Mouse (Mus musculus) Patski (cell line): ENCODE data around the gene Cyp27b1. TPM values are rescaled to one million over a fixed set of nuclear protein-coding genes. Genes with fewer than 3 reads are reported as not detected.

Source experiments
- ATAC-seq: fragments of 100-300 bp; one replicate; pipeline ENCODE4 v1.8.0; 2021
- CTCF ChIA-PET: fragments of 350-600 bp; sonication (Branson Sonifier 250); formaldehyde crosslinking; loops from one replicate; lab custom pipeline; 2022; ENCODE audit warnings: inconsistent platforms; lab: Charles Lee
- POLR2A ChIA-PET: fragments of 350-600 bp; sonication (Branson Sonifier 250); formaldehyde crosslinking; loops from one replicate; lab custom pipeline; 2022; ENCODE audit warnings: antibody characterized with exemption, inconsistent platforms; lab: Charles Lee
- DNase-seq: peaks from one replicate; pipeline ENCODE4 v3.0.0-alpha.2; 2011; ENCODE audit warnings: low read depth, low spot score
- H3K27me3 ChIP-seq: fragments of 371-371 bp; one replicate; pipeline ENCODE4 v1.5.1; 2021
- CTCF ChIP-seq: fragments of 100-300 bp; IDR thresholded peaks from one replicate; pipeline ENCODE4 v1.5.1; 2021
- in situ Hi-C: fragments of 300-500 bp; cut with MboI; formaldehyde crosslinking; loops from 3 replicates; pipeline ENCODE4 v1.11.1; 2018; ENCODE audit warnings: low pct_unique_long_range_greater_than_20kb, mixed read lengths
- polyA plus RNA-seq: library from polyadenylated mRNA; unstranded; gene quantifications from one replicate; pipeline ENCODE4 v1.2.3, GENCODE M21; 2021

The Cyp27b1 gene
- polyA plus RNA-seq, 1 experiment from 2014 or later: 0.51 TPM

- H3K27me3 ChIP-seq: no peaks in the 10 kb centered on the region
- ATAC-seq (no peak), DNase-seq (no peak)
- ChIA-PET CTCF (interaction anchor here (1.2 to 2.7 kb wide), 2 partner anchors 10 to 15 kb away, joined by 4 to 13 read pairs; no protein-coding TSS in a partner anchor), POLR2A (interaction anchor here (0.6 kb wide), 1 partner anchor 327 kb away, joined by 4 read pairs; the partner anchor contains the start of gene Inhbc)
- no peak for TF ChIP-seq CTCF
- in situ Hi-C loops: no loop called here
These were observed 4.9 kb upstream of the Cyp27b1 start for GRCm38 (mm10) chr10:127043187-127043586.

- CTCF ChIA-PET: interaction anchor here (1.0 to 3.0 kb wide), 2 partner anchors 9 to 130 kb away, joined by 3 to 13 read pairs; no protein-coding TSS in a partner anchor
- POLR2A ChIA-PET: no interaction called here
- ATAC-seq: no peak
- in situ Hi-C loops: no loop called here
- DNase-seq: no peak
- no peak for TF ChIP-seq CTCF
- H3K27me3 ChIP-seq: no peaks in the 10 kb centered on the region
These were observed 751 bp downstream of the Cyp27b1 start for GRCm38 (mm10) chr10:127048608-127049394.

- H3K27me3 ChIP-seq: no peaks in the 10 kb centered on the region
- POLR2A ChIA-PET: no interaction called here
- in situ Hi-C loops: loop anchor here (25.0 kb wide), 1 partner anchor 613 kb away; the partner anchor contains the start of genes Nab2 and Nemp1
- ATAC-seq: no peak
- TF ChIP-seq CTCF: no peak
- CTCF ChIA-PET: interaction anchor here (1.0 to 3.0 kb wide), 2 partner anchors 9 to 131 kb away, joined by 3 to 13 read pairs; no protein-coding TSS in a partner anchor
- DNase-seq: no peak
These were observed 1.5 kb downstream of the Cyp27b1 start for GRCm38 (mm10) chr10:127049395-127050118.

- ATAC-seq: no peak
- POLR2A ChIA-PET: no interaction called here
- no peak for DNase-seq
- CTCF ChIA-PET: interaction anchor here (3.0 kb wide), 1 partner anchor 8 kb away, joined by 13 read pairs; no protein-coding TSS in a partner anchor
- no peak for TF ChIP-seq CTCF
- in situ Hi-C loops: loop anchor here (25.0 kb wide), 1 partner anchor 612 kb away; the partner anchor contains the start of genes Nab2 and Nemp1
- no peaks in the 10 kb centered on the region for H3K27me3 ChIP-seq
These were observed 2.0 kb downstream of the Cyp27b1 start for GRCm38 (mm10) chr10:127050119-127050474.

GRCm38 (mm10) chr10:127054646-127055045 is 6.6 kb downstream of the Cyp27b1 start:
- in situ Hi-C loops: loop anchor here (25.0 kb wide), 1 partner anchor 608 kb away; the partner anchor contains the start of genes Nab2 and Nemp1

GRCm38 (mm10) chr10:127055406-127055805 is 7.4 kb downstream of the Cyp27b1 start:
- no peak for ATAC-seq
- POLR2A ChIA-PET: no interaction called here
- TF ChIP-seq CTCF: no peak
- no peak for DNase-seq
- CTCF ChIA-PET: no interaction called here
- in situ Hi-C loops: loop anchor here (25.0 kb wide), 1 partner anchor 607 kb away; the partner anchor contains the start of genes Nab2 and Nemp1
- no peaks in the 10 kb centered on the region for H3K27me3 ChIP-seq

More at GRCm38 (mm10) chr10:127054646-127055045, 6.6 kb downstream of the Cyp27b1 start:
- no peak for ATAC-seq
- no peak for TF ChIP-seq CTCF
- H3K27me3 ChIP-seq: no peaks in the 10 kb centered on the region
- CTCF ChIA-PET: no interaction called here
- no peak for DNase-seq
- POLR2A ChIA-PET: no interaction called here

GRCm38 (mm10) chr10:127056490-127056889 is 8.4 kb downstream of the Cyp27b1 start:
- no peak for DNase-seq
- no peak for ATAC-seq
- no peaks in the 10 kb centered on the region for H3K27me3 ChIP-seq
- in situ Hi-C loops: loop anchor here (25.0 kb wide), 1 partner anchor 606 kb away; the partner anchor contains the start of genes Nab2 and Nemp1
- POLR2A ChIA-PET: interaction anchor here (0.9 to 2.3 kb wide), 2 partner anchors 12 to 16 kb away, joined by 3 to 10 read pairs; partner anchors contain the start of genes Eef1akmt3 and Mettl1
- no peak for TF ChIP-seq CTCF
- CTCF ChIA-PET: no interaction called here

- CTCF ChIA-PET: interaction anchor here (0.6 to 2.0 kb wide), 12 partner anchors 9 to 134 kb away, joined by 3 to 13 read pairs (median 5); partner anchors contain the start of genes Cyp27b1, Eef1akmt3 and Mettl1
- DNase-seq (no peak), ATAC-seq (peak; percentile 54)
- in situ Hi-C loops: loop anchor here (25.0 kb wide), 1 partner anchor 604 kb away; the partner anchor contains the start of genes Nab2 and Nemp1
- POLR2A ChIA-PET: interaction anchor here (0.8 to 2.3 kb wide), 2 partner anchors 17 to 73 kb away, joined by 3 to 10 read pairs; partner anchors contain the start of genes Eef1akmt3 and Mettl1
- no peak for TF ChIP-seq CTCF
- H3K27me3 ChIP-seq: no peaks in the 10 kb centered on the region
These were observed 10.1 kb downstream of the Cyp27b1 start for GRCm38 (mm10) chr10:127058161-127058560.

GRCm38 (mm10) chr10:127058708-127059107 is 10.7 kb downstream of the Cyp27b1 start:
- in situ Hi-C loops: loop anchor here (25.0 kb wide), 1 partner anchor 604 kb away; the partner anchor contains the start of genes Nab2 and Nemp1
- TF ChIP-seq CTCF: no peak
- ChIA-PET POLR2A (interaction anchor here (2.3 kb wide), 1 partner anchor 18 kb away, joined by 10 read pairs; the partner anchor contains the start of genes Eef1akmt3 and Mettl1), CTCF (interaction anchor here (0.7 to 2.0 kb wide), 10 partner anchors 9 to 102 kb away, joined by 3 to 13 read pairs (median 6); partner anchors contain the start of genes Cyp27b1, Eef1akmt3 and Mettl1)
- H3K27me3 ChIP-seq: no peaks in the 10 kb centered on the region
- ATAC-seq (no peak), DNase-seq (no peak)
